ENCODE assay signal across 13 mouse cellular contexts in the genomic region with DNA sequence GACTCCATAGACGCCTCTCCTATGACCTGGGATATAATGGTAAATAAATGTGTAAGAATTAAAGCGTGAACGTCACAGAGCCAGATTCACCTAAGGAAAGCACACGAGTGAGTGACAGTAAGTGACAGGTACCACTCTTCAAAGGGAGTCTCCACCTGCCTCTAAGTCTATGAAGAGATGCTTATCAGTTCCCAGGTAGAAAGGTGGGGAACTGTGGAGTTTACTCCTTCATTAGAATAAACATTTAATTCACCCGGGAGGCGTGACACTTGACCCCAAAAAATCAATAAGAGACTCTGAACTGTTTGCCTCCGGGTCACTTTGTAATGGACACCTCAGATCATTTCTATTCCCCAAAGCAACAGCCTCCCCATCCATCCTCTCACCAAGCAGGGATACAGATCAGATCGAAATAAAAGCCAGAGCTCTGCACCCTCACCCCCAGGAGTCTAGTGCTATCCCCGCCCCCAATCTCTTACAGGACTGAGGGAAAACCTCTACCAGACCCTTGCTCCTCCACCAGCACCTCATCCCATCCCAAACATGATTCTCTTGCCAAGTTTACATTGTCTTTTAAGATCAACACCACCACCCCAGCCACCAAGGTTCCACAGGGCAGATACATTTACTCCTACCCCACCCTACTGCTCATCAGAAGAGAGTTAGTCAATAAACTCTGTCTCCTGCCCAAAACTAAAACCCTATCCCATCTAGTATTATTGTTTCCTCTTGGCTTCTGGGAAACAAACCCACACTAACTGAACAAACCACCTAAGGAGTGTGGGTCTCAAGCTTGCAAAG.
"Had no signal": no experiment of that assay in that cellular context is flagged by ENCODE, and none has a peak within 500 bp of the region (broad histone marks: within the 10 kb centered on the region; RNA-seq: fewer than 3 reads in every experiment).

No protein-coding gene starts in this region.

- H3K4me3 ChIP-seq: layer of hippocampus, adult 2 months; limb, embryonic 12.5 days; neural tube, embryonic 13.5 days had no signal

- H3K36me3 ChIP-seq: limb, embryonic 12.5 days; neural tube, embryonic 13.5 days had no signal

- H3K9me3 ChIP-seq: limb, embryonic 12.5 days; neural tube, embryonic 13.5 days had no signal

- ATAC-seq: inflammation-experienced regulatory T-cells, adult 6 months; intestine, postnatal 0 days had no signal

- H3K4me2 ChIP-seq: limb, embryonic 12.5 days; neural tube, embryonic 13.5 days had no signal

- H3K27me3 ChIP-seq: limb, embryonic 12.5 days; neural tube, embryonic 13.5 days had no signal

- H3K9ac ChIP-seq: limb, embryonic 12.5 days; neural tube, embryonic 13.5 days had no signal

- DNase-seq: kidney, adult 9 months; kidney, postnatal 10 days; kidney, postnatal 4 days; lung, adult 18-20 months; midbrain, embryonic 14.5 days; retina, postnatal 1 day; thymus, adult 18-20 months; thymus, postnatal 14 days had no signal

- H3K27ac ChIP-seq: layer of hippocampus, adult 2 months; limb, embryonic 12.5 days; neural tube, embryonic 13.5 days had no signal
